Mouse (Mus musculus): ENCODE data around the gene Atp1b2. TPM values are rescaled to one million over a fixed set of nuclear protein-coding genes. Genes with fewer than 3 reads are reported as not detected.
"Not testable (repeated sequence)": the region's sequence is repeated elsewhere in the genome, so short reads cannot be mapped to it uniquely, and the experiment has no call there.

The Atp1b2 gene
- polyA plus RNA-seq, 1 experiment: 40.5 TPM

- no peak overlapping the region for H3K4me3 ChIP-seq (ENCODE audit: control insufficient read depth, low read depth, low read length)
- peaks cover 16% of the 10 kb centered on the region for H3K4me1 ChIP-seq (ENCODE audit: control insufficient read depth, insufficient read depth, low read length)
- no peaks in the 10 kb centered on the region for H3K27me3 ChIP-seq (ENCODE audit: control insufficient read depth, insufficient read depth, low read length)
- H3K36me3 ChIP-seq (ENCODE audit: control insufficient read depth, insufficient read depth, low read length): no peaks in the 10 kb centered on the region
- TF ChIP-seq CTCF (IDR thresholded peaks at IDR 0.05; ENCODE audit: control insufficient read depth, insufficient read depth, insufficient replicate concordance, low read depth, low read length) (no peak), POLR2A (IDR thresholded peaks at IDR 0.05; ENCODE audit: control insufficient read depth, low read depth, low read length) (no peak)
- no peak overlapping the region; the same call in 1 of the 2 replicates for H3K27ac ChIP-seq (ENCODE audit: control insufficient read depth, insufficient read depth, low read depth, low read length)
These were observed 14.8 kb upstream of the Atp1b2 start for GRCm38 (mm10) chr11:69620394-69621081.

GRCm38 (mm10) chr11:69617805-69618204 is 12.1 kb upstream of the Atp1b2 start, which contains the start of gene Shbg:
Gene Shbg (minus strand): TSS chr11:69617905.
- TF ChIP-seq CTCF (IDR thresholded peaks at IDR 0.05; ENCODE audit: control insufficient read depth, insufficient read depth, insufficient replicate concordance, low read depth, low read length) (no peak), POLR2A (IDR thresholded peaks at IDR 0.05; ENCODE audit: control insufficient read depth, low read depth, low read length) (no peak)
- H3K4me1 ChIP-seq (ENCODE audit: control insufficient read depth, insufficient read depth, low read length): peaks cover 24% of the 10 kb centered on the region
- H3K27me3 ChIP-seq (ENCODE audit: control insufficient read depth, insufficient read depth, low read length): no peaks in the 10 kb centered on the region
- H3K4me3 ChIP-seq (ENCODE audit: control insufficient read depth, low read depth, low read length): no peak within 1 kb of the TSS
- peak within 1 kb of the TSS; percentile 44 for H3K27ac ChIP-seq (ENCODE audit: control insufficient read depth, insufficient read depth, low read depth, low read length)
- H3K36me3 ChIP-seq (ENCODE audit: control insufficient read depth, insufficient read depth, low read length): no peaks in the 10 kb centered on the region

- no peaks in the 10 kb centered on the region for H3K36me3 ChIP-seq (ENCODE audit: control insufficient read depth, insufficient read depth, low read length)
- no peaks in the 10 kb centered on the region for H3K27me3 ChIP-seq (ENCODE audit: control insufficient read depth, insufficient read depth, low read length)
- H3K4me3 ChIP-seq (ENCODE audit: control insufficient read depth, low read depth, low read length): no peak overlapping the region
- no peak for TF ChIP-seq CTCF (IDR thresholded peaks at IDR 0.05; ENCODE audit: control insufficient read depth, insufficient read depth, insufficient replicate concordance, low read depth, low read length)
- TF ChIP-seq POLR2A (IDR thresholded peaks at IDR 0.05; ENCODE audit: control insufficient read depth, low read depth, low read length): no peak
- peaks cover 14% of the 10 kb centered on the region for H3K4me1 ChIP-seq (ENCODE audit: control insufficient read depth, insufficient read depth, low read length)
- peak overlapping the region; percentile 27; the same call in 1 of the 2 replicates for H3K27ac ChIP-seq (ENCODE audit: control insufficient read depth, insufficient read depth, low read depth, low read length)
These were observed 11.0 kb upstream of the Atp1b2 start for GRCm38 (mm10) chr11:69616781-69617180.

GRCm38 (mm10) chr11:69614257-69614588 is 8.5 kb upstream of the Atp1b2 start:
- H3K4me3 ChIP-seq (ENCODE audit: control insufficient read depth, low read depth, low read length): peak overlapping the region; percentile 40
- H3K36me3 ChIP-seq (ENCODE audit: control insufficient read depth, insufficient read depth, low read length); H3K27ac ChIP-seq (ENCODE audit: control insufficient read depth, insufficient read depth, low read depth, low read length); H3K27me3 ChIP-seq (ENCODE audit: control insufficient read depth, insufficient read depth, low read length): not testable (repeated sequence)
- peaks cover 11% of the 10 kb centered on the region for H3K4me1 ChIP-seq (ENCODE audit: control insufficient read depth, insufficient read depth, low read length)

- H3K4me1 ChIP-seq (ENCODE audit: control insufficient read depth, insufficient read depth, low read length): peaks cover 11% of the 10 kb centered on the region
- peak; percentile 76; the same call in 1 of the 2 replicates for TF ChIP-seq CTCF (IDR thresholded peaks at IDR 0.05; ENCODE audit: control insufficient read depth, insufficient read depth, insufficient replicate concordance, low read depth, low read length)
- TF ChIP-seq POLR2A (IDR thresholded peaks at IDR 0.05; ENCODE audit: control insufficient read depth, low read depth, low read length): no peak
- peak overlapping the region; percentile 42 for H3K4me3 ChIP-seq (ENCODE audit: control insufficient read depth, low read depth, low read length)
- H3K36me3 ChIP-seq (ENCODE audit: control insufficient read depth, insufficient read depth, low read length): no peaks in the 10 kb centered on the region
- H3K27ac ChIP-seq (ENCODE audit: control insufficient read depth, insufficient read depth, low read depth, low read length): peak overlapping the region; percentile 64
- no peaks in the 10 kb centered on the region for H3K27me3 ChIP-seq (ENCODE audit: control insufficient read depth, insufficient read depth, low read length)
These were observed 8.0 kb upstream of the Atp1b2 start for GRCm38 (mm10) chr11:69613553-69614256.

- no peak overlapping the region for H3K4me3 ChIP-seq (ENCODE audit: control insufficient read depth, low read depth, low read length)
- peaks cover 13% of the 10 kb centered on the region for H3K4me1 ChIP-seq (ENCODE audit: control insufficient read depth, insufficient read depth, low read length)
- no peaks in the 10 kb centered on the region for H3K36me3 ChIP-seq (ENCODE audit: control insufficient read depth, insufficient read depth, low read length)
- no peaks in the 10 kb centered on the region for H3K27me3 ChIP-seq (ENCODE audit: control insufficient read depth, insufficient read depth, low read length)
- H3K27ac ChIP-seq (ENCODE audit: control insufficient read depth, insufficient read depth, low read depth, low read length): no peak overlapping the region
- TF ChIP-seq POLR2A (IDR thresholded peaks at IDR 0.05; ENCODE audit: control insufficient read depth, low read depth, low read length): no peak
- no peak for TF ChIP-seq CTCF (IDR thresholded peaks at IDR 0.05; ENCODE audit: control insufficient read depth, insufficient read depth, insufficient replicate concordance, low read depth, low read length)
These were observed 5.2 kb upstream of the Atp1b2 start for GRCm38 (mm10) chr11:69610899-69611298.

- no peaks in the 10 kb centered on the region for H3K27me3 ChIP-seq (ENCODE audit: control insufficient read depth, insufficient read depth, low read length)
- H3K36me3 ChIP-seq (ENCODE audit: control insufficient read depth, insufficient read depth, low read length): no peaks in the 10 kb centered on the region
- no peak overlapping the region for H3K27ac ChIP-seq (ENCODE audit: control insufficient read depth, insufficient read depth, low read depth, low read length)
- no peak overlapping the region for H3K4me3 ChIP-seq (ENCODE audit: control insufficient read depth, low read depth, low read length)
- peaks cover 25% of the 10 kb centered on the region for H3K4me1 ChIP-seq (ENCODE audit: control insufficient read depth, insufficient read depth, low read length)
- no peak for TF ChIP-seq CTCF (IDR thresholded peaks at IDR 0.05; ENCODE audit: control insufficient read depth, insufficient read depth, insufficient replicate concordance, low read depth, low read length)
- TF ChIP-seq POLR2A (IDR thresholded peaks at IDR 0.05; ENCODE audit: control insufficient read depth, low read depth, low read length): no peak
These were observed 3.7 kb upstream of the Atp1b2 start for GRCm38 (mm10) chr11:69609416-69609815.

Measured in testis, adult 2 months (tissue).